Mouse (Mus musculus) MEL (cell line): ENCODE results near the gene Masp1. TPM values are rescaled to one million over a fixed set of nuclear protein-coding genes. Genes with fewer than 3 reads are reported as not detected.

Experiments
- DNase-seq: peaks from one replicate; pipeline ENCODE4 v3.0.0; 2011; ENCODE audit warnings: low read depth, low spot score
- H3K27ac ChIP-seq: 2 replicates; pipeline ENCODE4 v1.5.1; 2012; ENCODE audit warnings: low read depth, mild to moderate bottlenecking, control low read depth, low read length, moderate library complexity; ENCODE audit not compliant: control insufficient read depth
- H3K27me3 ChIP-seq, 2 experiments: fragments of 150-350 bp in 1 of 2; sonication (generic) in 1 of 2; 2 replicates each; pipeline ENCODE4 v1.6.1; 2012; ENCODE audit warnings: low read length in 2 of 2, mild to moderate bottlenecking in 2 of 2, improper control_type of control experiment in 1 of 2, moderate library complexity in 1 of 2; ENCODE audit not compliant: insufficient read depth in 2 of 2, control insufficient read depth in 1 of 2
- H3K36me3 ChIP-seq, 2 experiments: 2 replicates each; pipeline ENCODE4 v1.6.1; 2012 to 2014; ENCODE audit warnings: low read length in 2 of 2, improper control_type of control experiment in 1 of 2, inconsistent platforms in 1 of 2, mild to moderate bottlenecking in 1 of 2; ENCODE audit not compliant: insufficient read depth in 2 of 2, control insufficient read depth in 1 of 2
- H3K4me1 ChIP-seq, 2 experiments: fragments of 150-350 bp in 1 of 2; sonication (generic) in 1 of 2; 2 replicates each; pipeline ENCODE4 v1.6.1; 2012; ENCODE audit warnings: low read length in 2 of 2, improper control_type of control experiment in 1 of 2, mild to moderate bottlenecking in 1 of 2; ENCODE audit not compliant: insufficient read depth in 2 of 2, control insufficient read depth in 1 of 2
- H3K4me3 ChIP-seq, 2 experiments: fragments of 150-350 bp in 1 of 2; sonication (generic) in 1 of 2; 2 replicates each; pipeline ENCODE4 v1.5.1; 2012; ENCODE audit warnings: low read depth in 2 of 2, low read length in 2 of 2, mild to moderate bottlenecking in 2 of 2, moderate library complexity in 2 of 2, control low read depth in 1 of 2, improper control_type of control experiment in 1 of 2; ENCODE audit not compliant: control insufficient read depth in 1 of 2, insufficient read depth in 1 of 2
- H3K79me2 ChIP-seq: 2 replicates; pipeline ENCODE4 v1.6.1; 2012; ENCODE audit warnings: mild to moderate bottlenecking, low read length, moderate library complexity; ENCODE audit not compliant: control insufficient read depth, poor library complexity, insufficient read depth
- H3K9ac ChIP-seq: 2 replicates; pipeline ENCODE4 v1.6.1; 2012; ENCODE audit warnings: low read depth, mild to moderate bottlenecking, control low read depth, low read length, moderate library complexity; ENCODE audit not compliant: control insufficient read depth, poor library complexity, severe bottlenecking
- H3K9me3 ChIP-seq: fragments of 150-350 bp; sonication (generic); replicated peaks from 2 replicates; pipeline ENCODE4 v1.6.1; 2012; ENCODE audit warnings: mild to moderate bottlenecking, low read length, improper control_type of control experiment, moderate library complexity; ENCODE audit not compliant: insufficient read depth
- BHLHE40 ChIP-seq: IDR thresholded peaks from 2 replicates; pipeline ENCODE4 v1.6.1; 2012; ENCODE audit warnings: low read depth, mild to moderate bottlenecking, inconsistent platforms, low read length, improper control_type of control experiment, borderline replicate concordance
- CHD1 ChIP-seq: IDR thresholded peaks from 2 replicates; pipeline ENCODE4 v1.6.1; 2012; ENCODE audit warnings: low read depth, mild to moderate bottlenecking, inconsistent platforms, low read length, improper control_type of control experiment
- CHD2 ChIP-seq: IDR thresholded peaks from 2 replicates; pipeline ENCODE4 v1.6.1; 2011; ENCODE audit warnings: low read length, improper control_type of control experiment
- E2F4 ChIP-seq: IDR thresholded peaks from 2 replicates; pipeline ENCODE4 v1.6.1; 2011; ENCODE audit warnings: low read depth, low read length, improper control_type of control experiment, borderline replicate concordance
- ELF1 ChIP-seq: IDR thresholded peaks from 2 replicates; pipeline ENCODE4 v1.6.1; 2014; ENCODE audit warnings: low read depth, mild to moderate bottlenecking, inconsistent platforms, low read length, improper control_type of control experiment, moderate library complexity
- ETS1 ChIP-seq: IDR thresholded peaks from 2 replicates; pipeline ENCODE4 v1.6.1; 2012; ENCODE audit warnings: low read depth, mild to moderate bottlenecking, inconsistent platforms, low read length, improper control_type of control experiment, moderate library complexity
- HCFC1 ChIP-seq: IDR thresholded peaks from 2 replicates; pipeline ENCODE4 v1.6.1; 2012; ENCODE audit warnings: low read depth, mild to moderate bottlenecking, inconsistent platforms, low read length, improper control_type of control experiment, moderate library complexity
- MAFK ChIP-seq: IDR thresholded peaks from 2 replicates; pipeline ENCODE4 v1.6.1; 2011; ENCODE audit warnings: low read depth, mild to moderate bottlenecking, low read length, improper control_type of control experiment, borderline replicate concordance
- MAX ChIP-seq: IDR thresholded peaks from 2 replicates; pipeline ENCODE4 v1.6.1; 2011; ENCODE audit warnings: low read length, improper control_type of control experiment
- MEF2A ChIP-seq: IDR thresholded peaks from 2 replicates; pipeline ENCODE4 v1.6.1; 2014; ENCODE audit warnings: low read depth, mild to moderate bottlenecking, inconsistent platforms, low read length, improper control_type of control experiment; ENCODE audit not compliant: poor library complexity, insufficient replicate concordance, severe bottlenecking; ENCODE audit errors: extremely low read depth
- MYB ChIP-seq: IDR thresholded peaks from 2 replicates; pipeline ENCODE4 v1.6.1; 2011; ENCODE audit warnings: mild to moderate bottlenecking, low read depth, low read length, improper control_type of control experiment
- MYC ChIP-seq: IDR thresholded peaks from 2 replicates; pipeline ENCODE4 v1.6.1; 2011; ENCODE audit warnings: low read depth, mild to moderate bottlenecking, low read length, improper control_type of control experiment, moderate library complexity
- NELFE ChIP-seq: IDR thresholded peaks from 2 replicates; pipeline ENCODE4 v1.6.1; 2011; ENCODE audit warnings: low read depth, low read length, improper control_type of control experiment
- NRF1 ChIP-seq: IDR thresholded peaks from 2 replicates; pipeline ENCODE4 v1.6.1; 2014; ENCODE audit warnings: low read depth, mild to moderate bottlenecking, inconsistent platforms, low read length, improper control_type of control experiment, moderate library complexity; ENCODE audit not compliant: poor library complexity, insufficient read depth, severe bottlenecking
- POLR2A ChIP-seq, 2 experiments: IDR thresholded peaks; 2 replicates each; pipeline ENCODE4 v1.6.1; 2011 to 2012; ENCODE audit warnings: low read length in 2 of 2, mild to moderate bottlenecking in 2 of 2, control low read depth in 1 of 2, improper control_type of control experiment in 1 of 2, low read depth in 1 of 2, moderate library complexity in 1 of 2; ENCODE audit not compliant: control insufficient read depth in 1 of 2, insufficient read depth in 1 of 2, poor library complexity in 1 of 2
- POLR2AphosphoS2 ChIP-seq: IDR thresholded peaks from 2 replicates; pipeline ENCODE4 v1.6.1; 2011; ENCODE audit warnings: low read length, improper control_type of control experiment
- RAD21 ChIP-seq: IDR thresholded peaks from 2 replicates; pipeline ENCODE4 v1.6.1; 2011; ENCODE audit warnings: mild to moderate bottlenecking, low read depth, low read length, improper control_type of control experiment
- SIN3A ChIP-seq: IDR thresholded peaks from 2 replicates; pipeline ENCODE4 v1.6.1; 2012; ENCODE audit warnings: low read length, improper control_type of control experiment, inconsistent platforms
- USF1 ChIP-seq: IDR thresholded peaks from 2 replicates; pipeline ENCODE4 v1.6.1; 2014; ENCODE audit warnings: low read depth, mild to moderate bottlenecking, inconsistent platforms, low read length, improper control_type of control experiment, moderate library complexity
- USF2 ChIP-seq, 2 experiments: IDR thresholded peaks; 2 replicates each; pipeline ENCODE4 v1.6.1; 2011 to 2012; ENCODE audit warnings: improper control_type of control experiment in 2 of 2, low read length in 2 of 2, borderline replicate concordance in 1 of 2, inconsistent platforms in 1 of 2, low read depth in 1 of 2, mild to moderate bottlenecking in 1 of 2; ENCODE audit not compliant: insufficient read depth in 1 of 2
- ZC3H11A ChIP-seq: IDR thresholded peaks from 2 replicates; pipeline ENCODE4 v1.6.1; 2012; ENCODE audit warnings: low read depth, mild to moderate bottlenecking, inconsistent platforms, low read length, improper control_type of control experiment
- ZKSCAN1 ChIP-seq: IDR thresholded peaks from 2 replicates; pipeline ENCODE4 v1.6.1; 2012; ENCODE audit warnings: low read depth, mild to moderate bottlenecking, inconsistent platforms, low read length, improper control_type of control experiment, moderate library complexity
- ZNF384 ChIP-seq: IDR thresholded peaks from 2 replicates; pipeline ENCODE4 v1.6.1; 2012; ENCODE audit warnings: low read depth, mild to moderate bottlenecking, inconsistent platforms, low read length, improper control_type of control experiment
- polyA plus RNA-seq, 2 experiments: library from polyadenylated mRNA; stranded (reverse) in 1 of 2; unstranded in 1 of 2; fragments of >175 nt in 1 of 2; fragments of >200 nt in 1 of 2; gene quantifications; 2 replicates each; pipeline versions ENCODE4 v1.2.1 to v1.2.4; 2012; ENCODE audit warnings: low replicate concordance in 2 of 2, low read depth in 1 of 2; ENCODE audit not compliant: insufficient read length in 2 of 2, insufficient read depth in 1 of 2, missing spikeins in 1 of 2
- total RNA-seq: library from RNA; depleted of rRNA; stranded (reverse); fragments of 300-350 nt; gene quantifications from 2 replicates; pipeline ENCODE4 v1.2.3, GENCODE M21; 2012

The Masp1 gene
- total and polyA plus RNA-seq, 3 experiments: not detected

DNA sequence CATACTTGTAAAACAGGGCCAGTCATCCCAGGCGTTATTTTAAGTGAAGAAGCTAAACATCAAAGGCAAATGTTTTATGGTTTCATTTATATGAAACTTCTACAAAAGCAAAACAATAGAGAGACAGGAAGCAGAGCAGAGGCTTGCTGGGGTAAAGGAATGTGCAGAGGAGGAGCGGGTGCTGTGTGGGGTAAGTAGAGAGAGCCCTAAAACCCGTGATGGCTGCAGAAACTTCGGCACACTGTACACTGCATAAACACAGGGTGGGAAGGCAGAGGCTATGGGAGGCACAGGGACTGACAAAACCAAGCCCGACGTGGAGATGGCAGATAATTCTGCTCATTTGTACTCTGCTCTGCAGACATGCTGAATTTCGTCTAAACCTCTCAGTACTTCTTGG is 23.7 kb upstream of the Masp1 start:
- Histone ChIP-seq H3K4me1 (no peaks in the 10 kb centered on the region), H3K9ac (no peak overlapping the region), H3K9me3 (no peaks in the 10 kb centered on the region), H3K27me3 (no peaks in the 10 kb centered on the region), H3K36me3 (no peaks in the 10 kb centered on the region)
- DNase-seq: no peak
- TF ChIP-seq NELFE (no peak), CHD2 (no peak), USF1 (no peak), POLR2AphosphoS2 (no peak), E2F4 (no peak)
- TF ChIP-seq, all 39 proteins: peak for 0
- no peaks in the 10 kb centered on the region for H3K79me2 ChIP-seq
- no peak overlapping the region for H3K4me3 ChIP-seq
- no peak overlapping the region for H3K27ac ChIP-seq

DNA sequence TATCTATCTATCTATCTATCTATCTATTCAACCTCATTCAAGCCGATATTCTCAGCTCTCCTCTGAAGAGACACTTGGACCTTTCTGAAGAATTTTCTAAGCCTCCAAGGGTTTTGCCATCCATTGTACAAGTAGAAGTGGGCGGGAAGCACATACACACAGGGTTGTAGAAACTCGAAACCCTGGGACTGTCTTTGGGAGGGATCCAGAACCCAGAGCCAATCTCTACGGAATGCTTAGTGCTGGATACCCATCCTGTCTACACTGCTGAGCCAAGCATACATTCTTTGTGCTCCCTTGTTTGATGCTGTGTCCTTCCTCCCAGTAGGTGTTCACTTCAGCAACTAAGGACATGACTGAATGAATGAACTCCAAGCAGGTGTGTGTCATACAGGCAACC is 22.3 kb upstream of the Masp1 start:
- DNase-seq: no peak
- TF ChIP-seq ETS1 (no peak), RAD21 (no peak), ZC3H11A (no peak), NELFE (no peak), MAX (no peak), NRF1 (no peak), USF2 (IDR thresholded peaks at IDR 0.05; ENCODE audit: borderline replicate concordance in 1 of 2, insufficient read depth in 1 of 2, low read depth in 1 of 2, low read length in 2 of 2) (no peak), BHLHE40 (no peak)
- Histone ChIP-seq H3K79me2 (no peaks in the 10 kb centered on the region), H3K4me3 (no peak overlapping the region), H3K9ac (no peak overlapping the region), H3K36me3 (no peaks in the 10 kb centered on the region), H3K4me1 (no peaks in the 10 kb centered on the region), H3K27ac (no peak overlapping the region), H3K27me3 (no peaks in the 10 kb centered on the region), H3K9me3 (no peaks in the 10 kb centered on the region)

DNA sequence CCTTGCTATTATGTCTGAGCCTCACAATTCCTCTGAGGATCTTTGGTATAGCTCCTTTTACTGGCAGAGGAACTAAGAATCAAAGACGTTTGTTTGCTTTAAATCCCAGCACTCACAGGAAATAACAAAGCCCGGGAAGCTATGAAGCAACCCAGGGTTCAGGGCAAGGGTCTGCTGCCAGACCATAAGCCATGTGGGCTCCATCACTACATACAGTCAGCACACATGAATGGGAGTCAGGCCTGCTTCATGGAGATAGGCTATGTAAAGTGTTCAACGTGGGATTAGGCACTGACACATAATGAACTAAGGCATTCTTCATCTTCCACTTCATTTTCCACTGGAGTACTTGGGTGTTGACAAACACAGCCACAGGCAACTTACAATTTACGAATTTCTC is 20.4 kb upstream of the Masp1 start:
- H3K9me3 ChIP-seq: no peaks in the 10 kb centered on the region
- H3K27ac ChIP-seq: no peak overlapping the region
- no peaks in the 10 kb centered on the region for H3K79me2 ChIP-seq
- no peaks in the 10 kb centered on the region for H3K36me3 ChIP-seq
- DNase-seq: no peak
- H3K4me1 ChIP-seq: no peaks in the 10 kb centered on the region
- no peak for TF ChIP-seq CHD1
- no peak for TF ChIP-seq NRF1
- no peak for TF ChIP-seq CHD2
- TF ChIP-seq ZNF384: no peak
- TF ChIP-seq MAFK: no peak
- TF ChIP-seq MEF2A: no peak
- TF ChIP-seq MYB: no peak
- TF ChIP-seq MYC: no peak
- no peak for TF ChIP-seq SIN3A
- no peak for TF ChIP-seq USF1
- no peak for TF ChIP-seq ZKSCAN1
- TF ChIP-seq ETS1: no peak
- TF ChIP-seq ELF1: no peak
- no peak for TF ChIP-seq BHLHE40
- no peak for TF ChIP-seq POLR2A (IDR thresholded peaks at IDR 0.05; ENCODE audit: control insufficient read depth in 1 of 2, insufficient read depth in 1 of 2, low read depth in 1 of 2, low read length in 2 of 2, poor library complexity in 1 of 2)
- no peak for TF ChIP-seq ZC3H11A
- TF ChIP-seq HCFC1: no peak
- no peak overlapping the region for H3K9ac ChIP-seq
- H3K27me3 ChIP-seq: no peaks in the 10 kb centered on the region
- H3K4me3 ChIP-seq: no peak overlapping the region
